Mouse (Mus musculus): ENCODE measurements around the gene Pik3c2b. TPM values are rescaled to one million over a fixed set of nuclear protein-coding genes. Genes with fewer than 3 reads are reported as not detected.
A peak's percentile ranks its signal among the peaks of the same experiment; 100 is the strongest.

Gene Pik3c2b
- polyA plus RNA-seq, 1 experiment from 2014 or later: 6.4 TPM

DNA sequence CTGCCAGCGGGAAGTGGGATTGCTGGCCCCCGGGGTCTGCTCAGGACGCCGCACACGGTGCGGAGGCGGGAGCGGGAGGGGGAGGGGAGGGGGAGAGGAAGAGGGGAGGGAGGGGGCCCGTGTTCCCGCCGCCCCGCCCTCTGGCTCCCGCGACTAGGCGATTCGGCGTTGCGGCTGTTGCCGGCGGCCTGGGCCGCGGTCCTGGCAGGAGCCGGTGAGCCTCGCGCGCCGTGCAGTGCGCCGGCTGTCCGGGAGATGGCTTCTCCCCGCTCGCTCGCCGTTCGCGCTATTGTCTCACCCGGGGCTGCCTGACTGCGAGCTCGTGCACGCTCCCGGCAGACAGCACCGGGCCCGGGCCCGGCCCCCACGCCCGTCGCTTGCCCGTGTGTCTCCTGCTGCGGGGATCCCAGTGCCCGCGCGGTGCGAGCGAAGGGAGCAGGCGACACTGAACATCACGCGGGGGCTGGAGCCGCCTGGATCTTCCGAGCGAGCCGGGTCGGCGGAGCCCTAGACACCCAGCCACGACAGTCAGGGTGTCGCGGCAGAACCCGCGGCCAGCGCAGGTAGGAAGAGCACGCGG lies 484 bp downstream of the Pik3c2b start:
- Histone ChIP-seq H3K4me2 (ENCODE audit: low read depth, severe bottlenecking) (peak overlapping the region; percentile 93), H3K4me3 (ENCODE audit: low read depth, low read length) (peak overlapping the region; percentile 85), H3K9me3 (ENCODE audit: control insufficient read depth, low read length) (no peaks in the 10 kb centered on the region), H3K9ac (ENCODE audit: low read length) (peak overlapping the region; percentile 97), H3K4me1 (ENCODE audit: control insufficient read depth, insufficient read depth, low read length) (peaks cover 7% of the 10 kb centered on the region; the same call in 1 of the 2 replicates), H3K36me3 (ENCODE audit: control insufficient read depth, insufficient read depth, low read length) (no peaks in the 10 kb centered on the region), H3K27me3 (ENCODE audit: control insufficient read depth, insufficient read depth, low read length) (no peaks in the 10 kb centered on the region), H3K27ac (replicated peaks; ENCODE audit: low read depth, low read length) (peak overlapping the region; percentile 68; the same call in 1 of the 2 replicates)
- ATAC-seq (ENCODE audit: insufficient number of reproducible peaks, low FRiP score, low TSS enrichment, low read depth) (peak; percentile 75), DNase-seq (ENCODE audit: low spot score) (peak; percentile 81)
- 0% methylated on average over 52 of the region's 71 CpGs for WGBS

DNA sequence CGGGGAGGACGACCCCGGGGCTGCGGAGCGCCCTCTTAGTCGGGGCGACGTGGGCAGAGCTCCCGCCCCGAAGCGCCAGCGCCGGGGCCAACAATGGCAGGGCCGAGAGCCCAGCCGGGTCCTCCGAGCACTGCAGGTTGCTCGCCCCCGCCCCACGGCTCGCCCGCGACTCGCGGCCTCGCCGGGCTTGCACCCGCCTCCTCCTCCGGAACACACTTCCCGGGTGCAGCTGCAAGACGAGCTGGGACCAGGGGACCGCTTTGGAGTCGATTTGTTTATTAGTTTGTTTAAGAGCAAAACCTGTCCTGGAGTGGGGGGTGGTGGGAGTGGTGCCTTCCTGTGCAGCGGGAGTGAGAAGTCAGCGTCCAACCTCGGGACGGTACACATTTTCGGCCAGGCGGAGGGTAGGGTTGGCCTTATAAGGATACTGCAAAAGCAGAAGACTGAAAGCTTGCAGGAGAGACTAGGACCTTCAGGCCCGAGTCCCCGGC lies 1.0 kb downstream of the Pik3c2b start:
- H3K27ac ChIP-seq (replicated peaks; ENCODE audit: low read depth, low read length): peak overlapping the region; percentile 68; the same call in 1 of the 2 replicates
- peak overlapping the region; percentile 85 for H3K4me3 ChIP-seq (ENCODE audit: low read depth, low read length)
- H3K36me3 ChIP-seq (ENCODE audit: control insufficient read depth, insufficient read depth, low read length): no peaks in the 10 kb centered on the region
- peaks cover 7% of the 10 kb centered on the region; the same call in 1 of the 2 replicates for H3K4me1 ChIP-seq (ENCODE audit: control insufficient read depth, insufficient read depth, low read length)
- DNase-seq (ENCODE audit: low spot score): peak; percentile 70
- no peaks in the 10 kb centered on the region for H3K27me3 ChIP-seq (ENCODE audit: control insufficient read depth, insufficient read depth, low read length)
- H3K9me3 ChIP-seq (ENCODE audit: control insufficient read depth, low read length): no peaks in the 10 kb centered on the region
- H3K4me2 ChIP-seq (ENCODE audit: low read depth, severe bottlenecking): peak overlapping the region; percentile 93
- peak; percentile 29 for ATAC-seq (ENCODE audit: insufficient number of reproducible peaks, low FRiP score, low TSS enrichment, low read depth)
- under 1% methylated on average over 37 of the region's 40 CpGs for WGBS
- peak overlapping the region; percentile 97 for H3K9ac ChIP-seq (ENCODE audit: low read length)

DNA sequence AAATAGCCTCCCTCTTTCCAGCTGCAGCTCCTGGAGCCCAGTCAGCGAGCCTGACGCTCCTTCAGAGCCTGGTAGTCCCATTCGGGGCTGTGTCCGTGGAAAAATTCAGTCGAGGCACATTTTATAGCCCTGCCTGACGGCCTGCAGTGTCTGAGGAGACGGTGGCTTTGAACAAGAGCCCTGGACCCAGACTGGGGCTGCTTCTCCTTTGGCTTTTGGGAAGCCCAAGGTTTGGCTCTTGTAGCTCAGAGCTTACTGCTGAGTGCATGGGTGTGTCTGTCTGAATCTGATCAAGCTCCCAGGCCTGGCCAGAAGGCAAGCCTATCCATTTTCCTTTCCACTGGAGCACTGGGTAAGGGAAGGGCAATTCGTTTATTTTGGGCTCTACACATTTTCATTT lies 2.1 kb downstream of the Pik3c2b start:
- Histone ChIP-seq H3K4me1 (ENCODE audit: control insufficient read depth, insufficient read depth, low read length) (peaks cover 10% of the 10 kb centered on the region), H3K4me3 (ENCODE audit: low read depth, low read length) (peak overlapping the region; percentile 85), H3K9me3 (ENCODE audit: control insufficient read depth, low read length) (no peaks in the 10 kb centered on the region), H3K27ac (replicated peaks; ENCODE audit: low read depth, low read length) (no peak overlapping the region), H3K9ac (ENCODE audit: low read length) (no peak overlapping the region), H3K4me2 (ENCODE audit: low read depth, severe bottlenecking) (peak overlapping the region; percentile 93; the same call in 1 of the 2 replicates), H3K27me3 (ENCODE audit: control insufficient read depth, insufficient read depth, low read length) (no peaks in the 10 kb centered on the region), H3K36me3 (ENCODE audit: control insufficient read depth, insufficient read depth, low read length) (no peaks in the 10 kb centered on the region)
- 26% methylated on average over 8 of the region's 8 CpGs for WGBS
- ATAC-seq (ENCODE audit: insufficient number of reproducible peaks, low FRiP score, low TSS enrichment, low read depth) (no peak), DNase-seq (ENCODE audit: low spot score) (no peak)

DNA sequence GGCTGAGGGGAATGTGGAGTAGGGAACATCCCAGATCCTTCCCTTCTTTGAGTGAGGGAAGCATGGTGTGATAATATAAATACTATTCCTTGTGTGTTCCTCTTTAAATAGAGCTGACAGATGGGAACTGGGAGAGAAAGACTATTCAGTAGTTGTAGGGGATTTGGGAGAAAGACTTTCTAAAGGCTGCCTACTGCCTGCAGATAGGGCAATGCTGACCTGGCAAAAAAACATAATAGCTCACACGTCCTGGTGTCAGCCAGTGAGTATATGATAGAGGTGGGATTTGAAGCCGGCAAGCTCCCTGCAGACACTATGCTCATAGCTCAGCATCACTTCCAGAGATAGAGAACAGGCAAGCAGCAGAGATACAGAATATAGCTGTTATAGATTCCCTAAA lies 3.2 kb downstream of the Pik3c2b start:
- no peak for ATAC-seq (ENCODE audit: insufficient number of reproducible peaks, low FRiP score, low TSS enrichment, low read depth)
- Histone ChIP-seq H3K4me2 (ENCODE audit: low read depth, severe bottlenecking) (no peak overlapping the region), H3K4me1 (ENCODE audit: control insufficient read depth, insufficient read depth, low read length) (peaks cover 16% of the 10 kb centered on the region), H3K9me3 (ENCODE audit: control insufficient read depth, low read length) (no peaks in the 10 kb centered on the region), H3K36me3 (ENCODE audit: control insufficient read depth, insufficient read depth, low read length) (no peaks in the 10 kb centered on the region), H3K27ac (replicated peaks; ENCODE audit: low read depth, low read length) (no peak overlapping the region), H3K27me3 (ENCODE audit: control insufficient read depth, insufficient read depth, low read length) (no peaks in the 10 kb centered on the region), H3K9ac (ENCODE audit: low read length) (no peak overlapping the region), H3K4me3 (ENCODE audit: low read depth, low read length) (no peak overlapping the region)
- WGBS: 29% methylated on average over 2 of the region's 2 CpGs
- DNase-seq (ENCODE audit: low spot score): no peak

DNA sequence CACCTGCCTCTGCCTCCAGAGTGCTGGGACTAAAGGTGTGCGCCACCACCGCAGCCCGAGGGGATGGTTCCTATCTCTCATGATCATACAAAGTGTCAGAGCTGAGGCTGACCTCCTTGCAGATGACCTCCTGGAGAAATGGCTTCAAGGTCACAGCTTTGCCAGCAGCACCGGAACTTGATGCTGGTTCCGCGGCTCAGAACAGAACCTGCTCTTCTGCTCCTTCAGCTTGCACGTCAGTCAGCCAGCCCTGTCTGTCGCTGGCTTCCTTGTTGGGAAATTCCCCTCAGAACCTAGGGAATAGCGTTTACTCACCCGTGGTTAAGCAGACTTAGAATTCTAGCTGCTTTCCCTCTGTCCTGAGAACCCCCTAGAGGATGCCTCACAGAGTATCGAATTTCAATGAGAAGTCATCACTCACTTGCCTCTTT lies 4.5 kb downstream of the Pik3c2b start:
- ATAC-seq (ENCODE audit: insufficient number of reproducible peaks, low FRiP score, low TSS enrichment, low read depth) (no peak), DNase-seq (ENCODE audit: low spot score) (no peak)
- no peaks in the 10 kb centered on the region for H3K9me3 ChIP-seq (ENCODE audit: control insufficient read depth, low read length)
- WGBS: 22% methylated on average over 11 of the region's 11 CpGs
- H3K27me3 ChIP-seq (ENCODE audit: control insufficient read depth, insufficient read depth, low read length): no peaks in the 10 kb centered on the region
- H3K36me3 ChIP-seq (ENCODE audit: control insufficient read depth, insufficient read depth, low read length): no peaks in the 10 kb centered on the region
- peaks cover 16% of the 10 kb centered on the region for H3K4me1 ChIP-seq (ENCODE audit: control insufficient read depth, insufficient read depth, low read length)
- H3K4me3 ChIP-seq (ENCODE audit: low read depth, low read length): no peak overlapping the region
- H3K4me2 ChIP-seq (ENCODE audit: low read depth, severe bottlenecking): no peak overlapping the region
- H3K9ac ChIP-seq (ENCODE audit: low read length): no peak overlapping the region
- no peak overlapping the region for H3K27ac ChIP-seq (replicated peaks; ENCODE audit: low read depth, low read length)

DNA sequence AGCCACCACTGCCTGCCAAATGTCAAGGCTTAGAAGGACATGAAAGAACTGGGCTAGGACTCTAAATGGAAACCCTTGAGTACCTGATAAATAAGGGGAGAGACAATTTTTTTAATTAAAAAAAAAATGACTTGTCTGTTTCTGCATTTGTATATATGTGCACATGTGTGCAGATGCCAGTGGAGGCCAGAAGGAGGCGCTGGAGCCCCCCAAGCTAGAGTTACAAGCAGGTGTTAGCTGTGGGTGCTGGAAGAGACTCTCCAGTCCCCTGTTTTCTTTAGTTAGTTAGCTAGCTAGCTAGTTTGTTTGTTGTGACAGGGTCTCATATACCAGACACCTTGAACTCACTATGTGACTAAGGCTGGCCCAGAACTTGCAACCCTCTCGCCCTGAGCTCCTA lies 6.4 kb downstream of the Pik3c2b start:
- no peaks in the 10 kb centered on the region for H3K27me3 ChIP-seq (ENCODE audit: control insufficient read depth, insufficient read depth, low read length)
- H3K27ac ChIP-seq (replicated peaks; ENCODE audit: low read depth, low read length): no peak overlapping the region
- DNase-seq (ENCODE audit: low spot score) (no peak), ATAC-seq (ENCODE audit: insufficient number of reproducible peaks, low FRiP score, low TSS enrichment, low read depth) (no peak)
- H3K9ac ChIP-seq (ENCODE audit: low read length): no peak overlapping the region
- H3K4me1 ChIP-seq (ENCODE audit: control insufficient read depth, insufficient read depth, low read length): peaks cover 16% of the 10 kb centered on the region
- WGBS: 87% methylated on average over 2 of the region's 2 CpGs
- H3K4me3 ChIP-seq (ENCODE audit: low read depth, low read length): no peak overlapping the region
- no peak overlapping the region for H3K4me2 ChIP-seq (ENCODE audit: low read depth, severe bottlenecking)
- no peaks in the 10 kb centered on the region for H3K9me3 ChIP-seq (ENCODE audit: control insufficient read depth, low read length)
- no peaks in the 10 kb centered on the region for H3K36me3 ChIP-seq (ENCODE audit: control insufficient read depth, insufficient read depth, low read length)

DNA sequence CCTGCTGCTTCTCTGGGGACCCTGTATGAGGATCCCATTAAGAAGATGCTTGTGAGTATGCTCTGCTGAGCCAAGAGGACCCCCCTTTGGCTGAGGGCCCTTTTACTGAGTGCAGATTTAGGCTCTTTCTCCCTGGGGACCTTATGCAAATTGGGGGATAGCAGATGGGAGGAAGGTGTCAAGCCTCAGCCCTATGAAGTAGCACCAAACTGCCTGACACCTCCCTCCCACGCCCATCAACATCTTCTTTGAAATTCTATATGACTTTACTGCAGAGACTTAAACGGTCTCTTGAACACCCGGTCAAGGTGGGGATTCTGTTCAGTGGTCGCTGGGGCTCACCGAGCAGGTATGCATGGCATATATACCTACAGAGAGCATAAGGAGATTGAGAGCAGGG lies 7.6 kb downstream of the Pik3c2b start:
- Histone ChIP-seq H3K27me3 (ENCODE audit: control insufficient read depth, insufficient read depth, low read length) (no peaks in the 10 kb centered on the region), H3K36me3 (ENCODE audit: control insufficient read depth, insufficient read depth, low read length) (no peaks in the 10 kb centered on the region), H3K4me3 (ENCODE audit: low read depth, low read length) (no peak overlapping the region), H3K9ac (ENCODE audit: low read length) (no peak overlapping the region), H3K9me3 (ENCODE audit: control insufficient read depth, low read length) (no peaks in the 10 kb centered on the region), H3K4me2 (ENCODE audit: low read depth, severe bottlenecking) (no peak overlapping the region), H3K27ac (replicated peaks; ENCODE audit: low read depth, low read length) (no peak overlapping the region), H3K4me1 (ENCODE audit: control insufficient read depth, insufficient read depth, low read length) (peaks cover 20% of the 10 kb centered on the region)
- DNase-seq (ENCODE audit: low spot score) (no peak), ATAC-seq (ENCODE audit: insufficient number of reproducible peaks, low FRiP score, low TSS enrichment, low read depth) (no peak)
- 23% methylated on average over 5 of the region's 5 CpGs for WGBS

DNA sequence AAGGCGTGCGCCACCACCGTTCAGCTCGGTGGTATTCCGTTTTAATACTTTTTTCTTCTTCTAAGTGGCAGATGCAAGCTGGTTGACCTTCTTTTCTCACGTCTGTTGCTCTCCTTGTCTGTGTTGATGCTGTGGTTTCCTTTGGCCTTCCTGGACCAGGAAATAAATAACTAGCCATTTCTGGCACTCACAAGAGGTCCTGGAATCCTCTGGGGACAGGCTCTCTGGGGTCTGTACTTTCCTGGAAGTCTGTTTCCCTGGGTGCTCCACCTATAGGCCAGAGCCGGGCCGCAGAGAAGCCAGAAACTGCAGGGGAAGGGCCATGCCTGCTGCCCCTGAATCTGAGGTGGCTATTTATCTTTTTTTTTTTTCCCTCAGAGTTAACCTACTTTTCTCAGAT lies 8.9 kb downstream of the Pik3c2b start:
- ATAC-seq (ENCODE audit: insufficient number of reproducible peaks, low FRiP score, low TSS enrichment, low read depth) (no peak), DNase-seq (ENCODE audit: low spot score) (no peak)
- H3K4me3 ChIP-seq (ENCODE audit: low read depth, low read length): no peak overlapping the region
- no peak overlapping the region for H3K9ac ChIP-seq (ENCODE audit: low read length)
- H3K27me3 ChIP-seq (ENCODE audit: control insufficient read depth, insufficient read depth, low read length): no peaks in the 10 kb centered on the region
- 71% methylated on average over 8 of the region's 8 CpGs for WGBS
- no peak overlapping the region for H3K27ac ChIP-seq (replicated peaks; ENCODE audit: low read depth, low read length)
- H3K9me3 ChIP-seq (ENCODE audit: control insufficient read depth, low read length): no peaks in the 10 kb centered on the region
- no peaks in the 10 kb centered on the region for H3K36me3 ChIP-seq (ENCODE audit: control insufficient read depth, insufficient read depth, low read length)
- H3K4me1 ChIP-seq (ENCODE audit: control insufficient read depth, insufficient read depth, low read length): peaks cover 21% of the 10 kb centered on the region
- no peak overlapping the region for H3K4me2 ChIP-seq (ENCODE audit: low read depth, severe bottlenecking)

Measured in limb, embryonic 11.5 days (tissue).